Mouse (Mus musculus): ENCODE measurements at regions not wholly inside any gene's neighbourhood (a gene's known extent, or its start where the extent isn't known, plus 50 kb on each side); places are given as distances from the start of the nearest gene placed in this dataset.

DNA sequence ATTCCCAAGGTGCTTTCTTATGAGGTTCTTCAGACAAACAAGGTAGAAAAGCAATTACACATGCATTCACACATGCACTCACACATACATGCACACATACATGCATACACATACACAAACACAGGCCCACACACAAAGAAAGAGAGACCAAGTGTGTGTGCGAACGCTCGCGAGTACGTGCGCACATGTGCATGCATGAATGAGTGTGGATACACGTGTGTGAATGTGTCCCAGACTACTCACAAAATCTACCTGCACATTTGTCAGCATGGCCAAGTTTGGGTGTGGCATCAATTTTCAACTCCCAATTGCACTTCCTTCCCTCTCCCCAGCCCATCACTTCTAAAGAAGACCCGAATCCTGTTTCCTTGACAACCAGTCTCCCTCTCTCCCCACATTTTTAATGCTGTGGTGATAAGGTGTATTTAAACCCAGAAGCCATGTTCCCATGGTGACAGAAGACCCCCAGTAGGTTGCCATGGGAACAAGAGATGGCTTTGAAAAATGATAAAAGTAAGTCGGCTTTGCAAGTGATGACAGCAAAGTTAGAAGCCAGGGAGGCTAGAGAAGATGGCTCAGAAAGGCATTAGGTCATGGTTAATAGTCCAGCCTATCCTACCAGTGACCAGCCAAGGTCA is 206.3 kb downstream of the Rpl10-ps3 start:
- DNase-seq (ENCODE audit: low spot score in 2 of 2), result no peak

DNA sequence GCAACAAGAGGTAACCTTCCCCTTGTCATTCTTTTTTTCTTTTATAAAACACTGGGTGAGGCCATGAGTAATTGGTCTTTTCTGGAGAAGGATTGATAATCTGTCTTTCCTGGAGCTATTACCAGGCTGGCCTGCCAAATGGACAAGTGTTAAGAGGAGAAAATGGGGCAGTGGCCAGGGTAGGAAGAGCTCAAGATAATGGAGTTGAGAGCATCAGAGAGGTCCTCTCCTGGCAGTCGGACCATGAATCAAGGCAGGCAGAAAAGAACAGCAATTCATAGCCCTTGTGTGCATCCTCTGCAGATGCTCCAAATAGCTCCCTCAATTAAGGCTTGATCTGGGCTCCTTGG is 208.2 kb downstream of the Rpl10-ps3 start:
- DNase-seq (ENCODE audit: low spot score in 2 of 2), result no peak

DNA sequence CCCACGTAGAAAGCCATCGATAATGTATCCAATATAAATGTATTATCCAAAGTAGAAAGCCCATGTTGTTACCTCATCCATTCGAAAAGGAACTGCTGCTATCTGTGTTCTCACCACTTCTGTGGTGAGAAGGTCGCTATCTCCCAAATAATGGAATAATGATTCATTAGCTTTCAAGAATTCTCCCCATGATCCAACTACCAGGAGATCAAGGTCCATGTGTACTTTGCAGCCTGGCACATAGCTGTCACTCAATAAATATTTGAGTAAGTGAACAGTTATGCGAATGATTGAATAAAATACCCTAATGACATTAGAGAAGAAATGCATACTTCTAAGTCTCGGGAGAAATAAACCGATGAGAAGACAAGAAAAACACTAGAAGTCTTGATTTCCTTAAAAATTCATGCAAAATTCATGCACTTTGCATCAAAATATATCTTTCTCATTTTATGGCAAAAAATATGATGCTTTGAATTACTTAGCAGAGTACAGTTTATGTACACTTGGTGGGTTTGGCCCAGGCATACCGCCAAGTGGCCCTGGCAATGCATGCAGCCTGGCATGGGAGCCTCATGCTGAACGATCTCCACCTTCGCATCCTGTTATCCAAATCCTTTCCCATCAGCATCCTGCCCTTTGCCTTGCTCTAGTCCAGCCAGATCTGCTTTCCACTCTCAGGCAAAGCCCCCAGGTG is 208.7 kb downstream of the Rpl10-ps3 start:
- DNase-seq (ENCODE audit: low spot score in 2 of 2), result no peak

DNA sequence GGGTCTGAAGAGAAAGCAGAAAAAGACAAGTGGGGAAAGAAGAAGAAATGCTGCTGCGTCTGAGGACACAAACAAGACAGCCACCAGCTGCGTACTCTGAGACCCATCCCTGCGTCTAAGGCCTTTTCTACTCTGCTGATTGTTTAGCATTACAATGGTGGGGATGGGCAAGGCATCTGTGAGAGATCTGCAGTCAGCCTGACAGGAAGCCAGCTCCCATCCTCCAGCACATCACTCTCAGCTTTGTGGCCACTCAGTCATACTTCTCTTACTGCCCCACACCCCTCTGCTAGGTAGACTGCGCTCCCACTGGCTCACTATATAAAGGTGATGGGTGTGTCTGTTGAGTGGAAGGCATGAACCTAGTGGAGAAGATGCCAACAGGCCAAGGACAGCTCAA is 220.5 kb downstream of the Rpl10-ps3 start:
- no peak for DNase-seq (ENCODE audit: low spot score in 2 of 2)

DNA sequence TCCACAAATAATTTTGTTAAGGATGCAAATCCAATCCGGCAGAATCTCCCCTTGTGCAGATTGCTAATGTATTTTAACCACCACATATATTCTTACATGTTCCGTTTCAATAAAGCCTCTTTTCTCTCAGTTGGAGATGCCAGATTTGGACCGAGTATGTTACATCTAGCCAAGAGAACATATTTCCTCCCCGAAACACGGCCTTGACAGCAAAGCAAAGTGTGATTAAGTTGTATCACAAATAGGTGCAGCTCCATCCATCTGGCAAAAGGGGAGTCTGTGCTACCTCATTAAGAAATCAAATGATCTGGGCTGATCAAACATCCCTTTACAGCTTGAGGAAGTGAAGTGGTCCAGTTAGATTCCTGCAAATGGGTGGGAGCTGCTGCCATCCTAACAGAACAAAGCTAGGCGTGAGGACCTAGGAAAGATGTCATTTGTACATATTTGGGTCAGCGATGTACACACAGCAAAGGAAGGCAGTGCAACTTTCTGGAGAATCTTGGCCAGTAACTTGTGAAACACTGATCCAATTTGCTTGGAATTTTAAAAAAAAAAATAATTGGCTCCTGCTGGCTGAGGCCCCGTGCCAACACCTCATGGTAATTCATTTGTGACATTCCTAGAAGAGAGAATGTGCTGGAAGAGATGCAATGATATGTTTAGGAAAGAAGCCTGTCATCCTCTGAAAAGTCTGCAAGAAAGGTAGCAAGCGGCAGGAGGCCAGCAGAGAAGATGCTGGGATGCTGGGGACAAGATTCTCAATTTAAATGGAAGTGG is 223.8 kb downstream of the Rpl10-ps3 start:
- no peak for DNase-seq (ENCODE audit: low spot score in 2 of 2)

DNA sequence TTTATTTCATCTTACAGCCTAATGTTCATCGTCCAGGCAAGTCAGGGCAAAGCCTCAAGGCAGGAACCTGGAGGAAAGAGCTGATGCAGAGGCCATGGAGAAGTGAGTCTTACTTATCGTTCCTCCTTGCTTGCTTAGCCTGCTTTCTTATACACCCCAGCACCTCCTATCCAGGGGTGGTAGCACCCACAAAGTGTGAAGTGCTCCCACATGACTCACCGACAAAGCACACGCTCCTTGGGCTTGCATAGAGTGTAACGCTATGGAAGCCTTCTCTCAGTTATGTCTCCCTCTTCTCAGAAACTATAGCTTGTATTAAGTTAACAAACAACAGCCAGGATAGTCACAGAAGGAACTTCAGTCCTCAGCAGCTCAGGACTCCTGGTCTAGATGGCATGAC is 225.4 kb downstream of the Rpl10-ps3 start:
- no peak for DNase-seq (ENCODE audit: low spot score in 2 of 2)

DNA sequence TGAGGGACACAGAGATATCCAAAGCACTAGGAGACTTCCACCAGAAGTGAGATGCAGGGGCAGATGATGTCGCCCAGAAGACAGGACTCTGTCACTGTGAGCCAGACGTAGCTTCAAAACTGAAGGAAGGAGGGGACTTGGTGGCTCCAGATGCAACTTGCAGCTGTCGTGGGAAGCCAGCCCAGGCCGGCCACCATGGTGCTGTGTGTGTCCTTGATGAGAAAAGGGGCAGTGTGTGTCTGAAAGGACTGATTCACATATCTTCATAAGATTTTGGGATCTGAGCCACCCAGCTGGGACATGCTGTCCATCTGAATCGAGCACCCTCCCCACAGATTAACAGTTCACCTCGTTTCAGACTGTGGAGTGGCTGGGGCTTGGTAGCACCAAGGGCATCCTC is 226.2 kb downstream of the Rpl10-ps3 start:
- no peak for DNase-seq (ENCODE audit: low spot score in 2 of 2)

DNA sequence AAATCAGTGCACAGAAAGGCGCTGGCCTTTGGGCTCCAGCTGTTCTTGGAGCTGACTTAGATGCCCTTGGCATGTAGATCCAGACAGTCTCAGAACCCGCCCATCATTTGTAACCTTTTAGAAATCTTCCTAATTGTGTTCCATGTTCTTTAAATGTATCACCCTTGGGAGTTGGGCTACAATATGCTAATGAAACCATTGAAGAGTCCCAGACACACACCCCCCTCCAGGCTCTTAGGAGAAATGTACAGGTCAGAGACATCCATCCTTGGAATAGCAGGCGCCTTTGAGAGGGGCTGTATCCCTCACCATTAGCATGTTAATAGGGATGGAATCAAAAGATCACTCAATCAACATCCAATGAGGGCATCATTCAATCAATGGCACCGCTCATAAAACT is 238.2 kb downstream of the Rpl10-ps3 start:
- DNase-seq (ENCODE audit: low spot score in 2 of 2), result no peak

DNA sequence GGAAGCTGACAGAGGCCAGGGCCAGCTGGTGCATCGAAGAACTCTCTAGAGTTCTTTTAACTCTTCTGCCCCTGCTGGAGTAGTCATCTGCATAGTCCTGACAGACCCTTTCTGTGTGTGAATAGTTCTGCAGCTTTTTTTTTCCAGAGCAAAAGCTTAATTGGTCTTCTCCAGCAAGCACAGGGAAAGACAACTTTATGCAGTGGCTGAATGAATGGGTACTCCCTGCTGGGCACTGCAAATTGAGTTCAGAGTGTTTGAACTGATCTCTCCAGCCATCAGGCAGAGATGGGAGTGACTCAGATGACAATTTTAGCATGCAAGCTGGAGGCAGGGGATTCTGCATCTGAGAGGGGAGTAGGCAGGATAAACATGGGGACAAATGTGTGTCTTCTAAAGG is 242.0 kb downstream of the Rpl10-ps3 start:
- no peak for DNase-seq (ENCODE audit: low spot score in 2 of 2)

DNA sequence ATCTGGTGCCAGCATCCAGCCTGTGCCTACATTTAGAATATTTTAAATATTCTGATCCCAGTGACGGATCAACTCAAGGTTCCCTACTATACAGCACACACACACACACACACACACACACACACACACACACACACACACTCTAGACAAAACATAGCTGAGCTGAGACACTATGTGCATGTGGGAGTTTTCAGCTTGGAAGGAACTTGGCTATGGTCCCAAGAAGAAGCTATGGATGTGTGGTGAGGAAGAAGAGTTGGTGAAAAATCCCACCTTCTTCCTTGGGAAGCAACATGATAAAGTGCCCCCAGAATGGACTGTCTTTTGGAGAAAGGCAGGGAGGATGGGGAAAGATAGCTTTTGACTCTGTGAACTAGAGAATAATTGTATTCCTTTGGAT is 243.7 kb downstream of the Rpl10-ps3 start:
- no peak for DNase-seq (ENCODE audit: low spot score in 2 of 2)

DNA sequence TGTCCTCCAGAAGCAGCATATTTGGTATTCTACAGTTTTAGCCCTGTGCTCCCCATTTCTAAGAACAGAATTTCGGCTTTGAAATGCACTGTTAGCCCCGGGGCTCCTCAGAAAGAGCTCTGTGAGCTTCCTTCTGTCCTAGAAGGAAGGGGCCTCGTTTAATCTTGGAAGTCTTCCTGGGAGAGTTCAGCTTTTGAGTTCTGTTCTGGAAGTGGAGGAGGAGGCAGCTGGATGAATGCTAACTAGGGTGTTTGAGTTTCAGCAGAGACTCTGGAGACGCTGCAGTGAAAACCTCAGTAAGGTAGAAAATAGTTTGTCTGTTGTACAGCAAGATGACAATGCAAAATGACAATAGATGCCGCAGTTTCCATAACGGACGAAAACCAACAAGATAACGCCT is 253.8 kb downstream of the Rpl10-ps3 start:
- DNase-seq (ENCODE audit: low spot score in 2 of 2), result no peak

DNA sequence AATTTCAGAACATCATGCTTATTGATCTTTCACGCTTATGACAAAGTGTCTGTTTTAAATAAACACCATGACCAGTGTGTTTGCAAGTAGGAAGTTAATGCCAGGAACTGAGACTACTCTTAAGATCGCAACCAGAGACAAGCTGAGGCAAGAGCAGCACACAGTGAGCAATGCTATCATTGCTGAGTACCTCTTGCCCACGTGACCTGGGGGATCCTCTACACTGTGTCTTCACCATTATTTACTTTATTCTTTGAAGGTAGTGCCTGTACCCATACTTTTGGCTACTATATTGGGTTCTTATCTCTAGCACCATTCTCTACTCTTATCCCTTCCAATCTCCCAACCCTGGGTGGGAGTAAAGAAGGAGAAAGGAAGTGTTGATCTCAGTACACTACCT is 254.9 kb downstream of the Rpl10-ps3 start:
- no peak for DNase-seq (ENCODE audit: low spot score in 2 of 2)

DNA sequence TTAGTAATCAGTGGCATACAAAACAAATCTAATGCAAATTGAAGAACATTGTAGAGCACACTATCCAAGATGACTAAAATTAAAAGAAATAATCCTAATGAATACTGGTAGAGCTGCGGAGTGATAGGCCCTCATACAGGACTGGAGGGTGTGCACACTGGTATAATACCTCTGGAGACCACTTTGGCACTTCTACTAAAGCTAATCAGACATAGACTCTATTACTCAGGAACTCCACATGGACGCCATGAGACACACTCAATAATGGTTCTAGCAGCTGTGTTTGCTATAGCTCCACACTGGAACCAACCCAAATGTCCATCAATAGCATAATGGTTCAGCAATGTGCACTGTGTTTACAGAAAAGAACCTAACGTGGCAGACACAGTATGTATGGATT is 264.6 kb downstream of the Rpl10-ps3 start:
- DNase-seq (ENCODE audit: low spot score in 2 of 2), result no peak

DNA sequence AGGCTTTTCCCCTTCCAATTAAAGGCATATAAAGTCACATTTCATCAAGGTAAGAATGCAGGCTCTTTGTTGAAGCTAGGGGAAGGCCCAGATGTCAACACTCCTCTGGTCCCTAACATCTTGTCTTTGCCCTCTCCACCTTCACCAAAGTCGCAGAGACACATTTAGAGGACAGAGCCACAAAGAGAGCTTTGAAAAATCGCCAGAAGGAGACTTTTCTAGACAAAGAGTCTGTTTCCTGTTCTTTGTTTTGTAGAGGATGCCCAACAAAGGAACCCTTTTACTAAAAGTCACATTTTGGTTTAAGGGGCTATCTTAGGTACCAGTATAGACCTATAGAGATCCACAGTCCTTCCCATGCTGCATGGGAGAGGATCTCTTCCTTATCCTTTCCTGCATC is 269.9 kb upstream of the Ncam1 start:
- DNase-seq (ENCODE audit: low spot score in 2 of 2), result no peak

DNA sequence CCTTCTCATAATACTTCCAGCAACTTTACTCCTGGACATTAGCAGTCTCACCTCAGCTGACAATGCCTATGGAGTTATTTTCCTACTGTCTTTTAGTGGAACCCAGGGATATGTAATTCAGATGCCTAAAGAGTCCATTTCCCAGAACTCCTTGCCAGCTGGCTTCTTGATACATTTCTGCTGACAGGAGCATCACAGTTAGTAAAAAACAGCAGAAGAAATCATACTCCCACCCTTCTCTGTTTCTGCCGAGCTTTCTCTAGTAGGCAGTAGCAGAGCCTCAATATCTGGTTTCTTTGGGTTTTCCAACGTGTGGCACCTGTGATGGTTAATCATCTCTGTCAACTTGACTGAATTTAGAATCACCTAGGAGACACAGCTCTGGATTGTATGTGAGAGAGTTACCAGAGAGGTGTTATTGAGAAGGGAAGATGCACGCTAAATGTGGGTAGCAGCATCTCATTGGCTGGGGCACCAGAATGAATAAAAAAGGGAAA is 269.1 kb upstream of the Ncam1 start:
- no peak for DNase-seq (ENCODE audit: low spot score in 2 of 2)

DNA sequence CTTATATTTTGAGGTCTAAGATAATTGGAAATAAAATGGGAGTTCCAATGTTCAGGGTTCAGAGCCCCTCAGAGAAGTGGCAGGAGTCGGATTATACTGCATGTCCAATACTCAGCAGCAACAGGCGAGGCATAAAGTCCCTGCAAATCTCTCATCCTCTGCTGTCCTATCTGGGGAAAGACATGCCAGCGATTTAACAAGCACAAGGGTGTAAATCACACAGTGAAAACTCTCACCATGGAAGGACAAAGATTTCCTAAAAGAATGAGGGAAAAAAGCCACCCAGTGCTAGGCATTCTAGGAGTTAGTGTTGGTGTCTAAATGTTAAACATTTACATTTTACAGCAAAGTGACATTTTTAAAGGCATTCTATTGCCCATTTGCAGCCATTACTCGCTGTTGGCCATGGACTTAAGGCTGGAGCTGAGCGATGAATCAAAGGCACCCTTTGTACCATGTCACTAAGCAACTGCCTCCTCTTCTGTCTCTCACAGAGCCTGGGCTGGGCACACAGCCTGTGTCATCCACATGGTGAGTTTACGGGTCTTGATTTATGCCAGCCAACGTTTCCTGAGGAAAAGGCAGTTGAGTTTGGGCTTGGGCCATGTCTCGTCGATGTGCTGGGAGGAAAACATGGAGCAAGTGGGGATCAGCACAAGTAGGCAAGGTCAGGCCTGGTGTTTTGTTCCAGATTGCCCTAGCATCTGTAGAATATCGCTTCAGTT is 265.9 kb upstream of the Ncam1 start:
- DNase-seq (ENCODE audit: low spot score in 2 of 2), result no peak

DNA sequence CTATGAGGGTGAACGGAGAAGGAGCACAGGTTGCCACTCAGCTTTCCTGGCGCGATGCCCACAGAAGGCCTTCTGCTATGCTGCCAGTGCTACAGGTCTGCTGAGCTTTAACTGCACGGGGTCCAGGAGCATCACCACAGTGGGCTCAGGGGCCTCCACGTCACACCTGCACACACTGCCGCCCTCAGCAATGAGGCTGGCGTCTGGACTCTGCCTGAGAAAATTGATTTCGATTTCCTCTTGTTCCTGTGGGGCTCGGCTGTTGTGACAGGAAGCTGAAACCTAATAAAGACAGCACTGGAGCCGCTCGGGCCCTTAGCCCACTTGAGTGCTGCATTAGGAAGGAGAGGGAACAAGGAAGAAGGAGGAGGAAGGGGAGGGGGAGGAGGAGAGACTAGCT is 239.5 kb upstream of the Ncam1 start:
- no peak for DNase-seq (ENCODE audit: low spot score in 2 of 2)

DNA sequence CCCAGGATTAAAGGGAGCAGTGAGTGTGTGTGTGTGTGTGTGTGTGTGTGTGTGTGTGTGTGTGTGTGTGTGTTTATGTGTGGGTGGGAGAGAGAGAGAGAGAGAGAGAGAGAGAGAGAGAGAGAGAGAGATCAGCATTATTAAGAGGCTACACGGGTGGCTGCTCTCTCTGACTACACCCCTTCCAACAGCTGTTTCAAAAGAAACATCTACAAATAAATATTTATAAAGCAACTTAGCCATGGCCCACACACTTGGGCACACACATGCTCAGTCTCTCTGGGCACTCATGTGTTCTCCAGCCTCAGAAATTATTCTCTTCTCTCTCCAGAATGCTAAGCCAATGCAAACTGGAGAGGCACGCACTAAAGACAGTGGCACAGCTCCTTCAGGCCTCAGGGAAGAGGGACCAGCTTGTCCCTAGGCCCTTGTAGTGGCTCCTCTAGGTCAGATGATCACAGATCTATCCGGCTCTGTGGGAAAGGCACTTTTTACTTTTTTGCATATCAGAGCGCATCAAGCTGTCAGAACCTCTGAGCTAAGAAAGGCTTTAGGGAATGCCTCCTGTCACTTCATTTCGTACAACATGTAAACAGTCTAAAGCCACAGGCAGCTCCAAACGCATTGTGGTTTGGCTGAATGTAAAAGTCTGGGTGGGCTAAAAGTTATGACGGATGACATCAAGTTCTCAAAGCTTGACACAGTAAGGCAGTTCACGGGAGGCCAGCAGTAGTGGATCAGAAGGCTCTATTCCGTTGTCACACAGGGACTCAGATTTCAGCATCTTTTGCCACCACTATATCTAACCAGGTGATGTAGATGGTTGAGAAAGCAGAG is 233.8 kb upstream of the Ncam1 start:
- no peak for DNase-seq (ENCODE audit: low spot score in 2 of 2)

DNA sequence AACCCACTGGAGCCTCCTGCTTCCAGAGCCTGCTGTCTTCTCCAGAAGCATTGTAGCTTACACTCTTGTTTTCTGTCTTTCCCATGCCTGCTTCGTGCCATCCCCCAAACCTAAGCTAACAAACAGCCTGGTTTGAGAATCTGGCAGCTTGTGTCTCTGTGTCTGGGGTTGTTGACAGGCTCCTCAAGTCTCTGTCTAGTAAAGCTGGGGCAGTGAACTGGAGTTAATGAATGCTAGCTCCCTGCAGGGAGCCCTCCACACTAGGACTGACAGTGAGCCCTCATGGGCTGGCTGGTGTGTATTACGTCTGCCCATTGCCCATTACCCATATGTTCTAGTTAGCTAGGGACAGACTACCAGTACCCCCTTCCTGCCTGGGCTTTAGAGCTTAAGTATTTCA is 232.6 kb upstream of the Ncam1 start:
- no peak for DNase-seq (ENCODE audit: low spot score in 2 of 2)

DNA sequence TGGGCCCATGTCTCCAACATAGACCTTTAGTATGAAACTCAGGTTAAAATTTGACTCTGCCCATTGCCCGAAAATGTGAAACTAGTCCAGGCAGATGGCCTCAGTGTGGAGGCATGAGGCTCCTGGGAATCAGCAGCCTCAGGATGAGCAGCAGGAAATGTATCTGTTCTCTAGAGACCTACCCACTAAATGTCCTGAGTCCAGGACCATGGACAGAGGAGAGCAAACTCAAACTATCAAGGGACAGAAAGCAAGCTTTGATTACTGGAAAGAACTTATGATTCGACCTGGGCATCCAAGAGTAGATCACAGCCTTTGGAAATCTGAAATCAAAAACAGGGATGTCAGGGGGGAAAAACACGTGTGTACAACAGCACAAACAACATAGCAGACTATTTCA is 230.3 kb upstream of the Ncam1 start:
- DNase-seq (ENCODE audit: low spot score in 2 of 2), result no peak

DNA sequence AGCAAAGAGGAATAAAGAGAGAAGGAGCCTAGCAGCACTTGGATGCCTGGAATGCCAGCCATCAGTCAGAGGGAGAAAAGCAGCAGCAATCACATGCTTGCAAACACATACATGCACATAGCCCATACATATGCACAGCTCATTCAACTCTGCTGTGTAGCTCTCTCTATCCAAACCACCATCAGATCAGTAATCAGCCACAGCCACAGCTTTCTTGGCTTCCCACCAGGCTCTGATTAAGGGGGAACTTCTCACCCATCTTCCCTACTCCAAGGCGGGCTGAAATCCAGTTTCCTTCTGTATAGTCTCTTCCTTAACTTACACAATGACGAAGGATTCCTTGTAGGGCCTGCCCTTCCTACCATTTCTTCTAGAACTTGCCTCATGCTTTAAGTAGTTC is 229.8 kb upstream of the Ncam1 start:
- no peak for DNase-seq (ENCODE audit: low spot score in 2 of 2)
